9 mouse cellular contexts compared by ENCODE assay signal in the genomic region with DNA sequence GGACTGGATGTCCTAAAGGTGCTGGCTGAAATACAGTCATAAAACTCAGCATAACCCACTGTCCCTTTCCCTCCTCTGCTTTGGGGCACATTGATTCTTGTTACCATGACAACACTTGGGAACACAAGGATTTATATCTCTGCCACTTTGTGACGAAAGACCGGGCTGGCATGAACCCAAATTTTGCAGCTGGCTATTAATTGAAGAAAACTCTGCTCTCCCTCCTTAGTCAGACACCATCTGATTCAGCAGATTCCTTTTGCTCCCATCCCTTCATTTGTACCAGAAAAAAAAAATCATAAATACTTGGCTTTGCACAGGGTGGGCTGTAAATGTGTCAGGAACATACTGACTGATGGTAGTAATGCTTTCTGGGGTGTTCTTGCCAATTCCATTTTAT.
DNase-seq lines count a peak whose midpoint lies in the region; ATAC-seq and TF ChIP-seq lines count a peak whose summit lies in the region.
"Had no signal": no experiment of that assay in that cellular context is flagged by ENCODE, and none has a peak within 500 bp of the region (broad histone marks: within the 10 kb centered on the region; RNA-seq: fewer than 3 reads in every experiment).

No protein-coding gene starts in this region.

- no peaks in the 10 kb centered on the region for H3K79me2 ChIP-seq in liver, adult 2 months (ENCODE audit: control insufficient read depth, insufficient read depth, low read length)

- peak; percentile 17 for DNase-seq in adrenal gland, postnatal 14 days
- DNase-seq in adrenal gland, postnatal 4 days (ENCODE audit: low spot score in 2 of 2) = no peak
- DNase-seq in liver, adult 2 months (ENCODE audit: extremely low read depth, low read depth, low spot score) = peak; percentile 15
- no peak for DNase-seq in liver
- DNase-seq in kidney, postnatal 25 days = peak; percentile 63 to 72
- DNase-seq in natural killer cell, adult 2 months (ENCODE audit: low spot score in 2 of 2) = no peak
- DNase-seq in spleen, postnatal 4 days (ENCODE audit: low spot score in 2 of 2) = no peak

- H3K36me3 ChIP-seq in liver, adult 2 months (ENCODE audit: control insufficient read depth, insufficient read depth, low read length) = no peaks in the 10 kb centered on the region
- no peaks in the 10 kb centered on the region for H3K36me3 ChIP-seq in neural tube, embryonic 12.5 days
- H3K36me3 ChIP-seq: liver, embryonic 15.5 days had no signal

- TF ChIP-seq CTCF in liver, adult 2 months (IDR thresholded peaks at IDR 0.05; ENCODE audit: low read depth, low read length) = no peak

- H3K27ac ChIP-seq in liver, adult 2 months (replicated peaks; ENCODE audit: insufficient read depth, low read depth, low read length) = no peak overlapping the region
- H3K27ac ChIP-seq in neural tube, embryonic 12.5 days = no peak overlapping the region
- H3K27ac ChIP-seq: liver, embryonic 15.5 days had no signal

- 32% methylated on average over 2 of the region's 2 CpGs for WGBS in liver, adult 2 months
- 17% methylated on average over 2 of the region's 2 CpGs for WGBS in neural tube, embryonic 12.5 days

- H3K9ac ChIP-seq in liver, adult 2 months (ENCODE audit: low read depth, low read length) = no peak overlapping the region
- no peak overlapping the region for H3K9ac ChIP-seq in neural tube, embryonic 12.5 days
- H3K9ac ChIP-seq: liver, embryonic 15.5 days had no signal

- H3K9me3 ChIP-seq in neural tube, embryonic 12.5 days = no peaks in the 10 kb centered on the region
- H3K9me3 ChIP-seq: liver, embryonic 15.5 days had no signal

- no peaks in the 10 kb centered on the region for H3K27me3 ChIP-seq in liver, adult 2 months (ENCODE audit: control insufficient read depth, insufficient read depth, low read length)
- no peaks in the 10 kb centered on the region for H3K27me3 ChIP-seq in neural tube, embryonic 12.5 days (replicated peaks)
- H3K27me3 ChIP-seq: liver, embryonic 15.5 days had no signal

- H3K4me2 ChIP-seq in neural tube, embryonic 12.5 days (replicated peaks) = no peak overlapping the region
- H3K4me2 ChIP-seq: liver, embryonic 15.5 days had no signal

- TF ChIP-seq POLR2A in liver, adult 2 months (IDR thresholded peaks at IDR 0.05; ENCODE audit: extremely low read depth, insufficient read depth, low read length) = no peak

- H3K4me3 ChIP-seq in liver, adult 2 months (ENCODE audit: insufficient read depth, low read depth, low read length) = no peak overlapping the region
- H3K4me3 ChIP-seq in neural tube, embryonic 12.5 days = no peak overlapping the region
- H3K4me3 ChIP-seq: liver, embryonic 15.5 days had no signal

- no peaks in the 10 kb centered on the region for H3K4me1 ChIP-seq in liver, adult 2 months (ENCODE audit: control insufficient read depth, insufficient read depth, low read length)
- H3K4me1 ChIP-seq in neural tube, embryonic 12.5 days = peaks cover 13% of the 10 kb centered on the region; the same call in 1 of the 2 replicates
- H3K4me1 ChIP-seq: liver, embryonic 15.5 days had no signal

- ATAC-seq in neural tube, embryonic 12.5 days (ENCODE audit: low FRiP score, low read depth) = peak; percentile 67

Comparison
In these comparisons a context has a peak if more than half of its experiments do, and no peak if none do; other contexts are left out.
1. DNase-seq: peak in adrenal gland, postnatal 14 days (single experiment), liver, adult 2 months (single experiment) and kidney, postnatal 25 days (2 of 2); none in adrenal gland, postnatal 4 days (0 of 2), liver (single experiment), natural killer cell, adult 2 months (0 of 2) and spleen, postnatal 4 days (0 of 2).